Mouse (Mus musculus) forebrain, embryonic 11.5 days (tissue): ENCODE measurements around the gene Gm11492. TPM values are rescaled to one million over a fixed set of nuclear protein-coding genes. Genes with fewer than 3 reads are reported as not detected.

Experiments used
- ATAC-seq: fragments of 200-750 bp; cut with Nextera tagmentation; replicated peaks from 2 replicates; pipeline ENCODE4 v1.8.0; 2017; ENCODE audit warnings: moderate TSS enrichment; ENCODE audit not compliant: low FRiP score
- DNase-seq: peaks from one replicate; pipeline ENCODE4 v3.0.0-alpha.2; 2017; ENCODE audit warnings: low spot score
- H3K27ac ChIP-seq: fragments of 300-500 bp; sonication (generic); 2 replicates; pipeline ENCODE4 v1.5.1; 2014; ENCODE audit warnings: low read depth, low read length
- H3K27me3 ChIP-seq: fragments of 300-500 bp; sonication (generic); 2 replicates; pipeline ENCODE4 v1.6.1; 2014; ENCODE audit warnings: mild to moderate bottlenecking, low read length, mixed read lengths; ENCODE audit not compliant: control insufficient read depth, insufficient read depth
- H3K36me3 ChIP-seq: fragments of 300-500 bp; sonication (generic); 2 replicates; pipeline ENCODE4 v1.6.1; 2014; ENCODE audit warnings: mild to moderate bottlenecking, low read length, moderate library complexity, mixed read lengths; ENCODE audit not compliant: control insufficient read depth, insufficient read depth
- H3K4me1 ChIP-seq: fragments of 300-500 bp; sonication (generic); replicated peaks from 2 replicates; pipeline ENCODE4 v1.6.1; 2014; ENCODE audit warnings: low read length, mixed read lengths; ENCODE audit not compliant: control insufficient read depth, insufficient read depth
- H3K4me2 ChIP-seq: fragments of 300-500 bp; sonication (generic); 2 replicates; pipeline ENCODE4 v1.6.1; 2014; ENCODE audit warnings: low read depth, mild to moderate bottlenecking, low read length, moderate library complexity, mixed read lengths; ENCODE audit not compliant: severe bottlenecking
- H3K4me3 ChIP-seq: fragments of 300-500 bp; sonication (generic); 2 replicates; pipeline ENCODE4 v1.5.1; 2014; ENCODE audit warnings: low read depth, low read length
- H3K9ac ChIP-seq: fragments of 300-500 bp; sonication (generic); 2 replicates; pipeline ENCODE4 v1.6.1; 2014; ENCODE audit warnings: low read length
- H3K9me3 ChIP-seq: fragments of 300-500 bp; sonication (generic); 2 replicates; pipeline ENCODE4 v1.6.1; 2016; ENCODE audit warnings: low read length, mixed read lengths; ENCODE audit not compliant: control insufficient read depth
- WGBS: fragments of 180-500 bp; shearing (Covaris S2); extraction: QIAGEN DNeasy Blood & Tissue Kit; methylation state at CpG from one replicate; pipeline ENCODE4 v1.1.7; 2014; 5-methylcytosine and 5-hydroxymethylcytosine counted together
- polyA plus RNA-seq: library from polyadenylated mRNA; unstranded; fragments of >200 nt; fragmentation: Nextera tagmentation; extraction: Ambion mirVana; gene quantifications from 2 replicates; pipeline ENCODE4 v1.2.1, GENCODE M21; 2014

Gm11492 gene
- polyA plus RNA-seq, 1 experiment from 2014 or later, result not detected

DNA sequence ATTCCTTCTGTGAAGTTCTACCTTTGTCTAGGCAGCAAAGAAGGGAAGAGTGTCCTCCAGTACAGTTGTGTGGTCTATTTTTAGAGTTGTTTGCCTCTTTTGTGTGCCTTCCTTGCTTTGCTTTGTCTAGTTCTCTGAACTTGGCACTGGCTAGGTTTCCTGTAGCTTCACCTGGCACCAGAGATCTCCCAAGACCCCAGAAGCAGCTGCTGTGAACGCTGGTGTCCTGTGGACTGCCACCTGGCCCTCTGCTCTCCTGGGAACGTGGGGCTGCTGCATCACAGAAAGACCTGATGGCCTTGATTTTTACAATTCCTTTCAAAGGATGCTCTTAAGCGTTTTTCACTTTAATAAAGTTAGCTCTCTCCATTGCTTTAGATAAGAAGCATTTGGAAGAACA is 23.5 kb upstream of the Gm11492 start:
- no peak overlapping the region for H3K27ac ChIP-seq
- ATAC-seq (no peak), DNase-seq (no peak)
- H3K4me3 ChIP-seq, result no peak overlapping the region
- H3K9ac ChIP-seq, result no peak overlapping the region
- H3K4me2 ChIP-seq, result no peak overlapping the region
- H3K4me1 ChIP-seq, result no peaks in the 10 kb centered on the region
- no peaks in the 10 kb centered on the region for H3K9me3 ChIP-seq
- 68% methylated on average over 3 of the region's 3 CpGs for WGBS
- no peaks in the 10 kb centered on the region for H3K36me3 ChIP-seq
- no peaks in the 10 kb centered on the region for H3K27me3 ChIP-seq

GRCm38 (mm10) chr11:87553342-87553741 is 13.1 kb upstream of the Gm11492 start:
- no peaks in the 10 kb centered on the region for H3K36me3 ChIP-seq
- no peaks in the 10 kb centered on the region for H3K27me3 ChIP-seq
- no peaks in the 10 kb centered on the region for H3K9me3 ChIP-seq
- DNase-seq (no peak), ATAC-seq (no peak)
- H3K4me2 ChIP-seq, result no peak overlapping the region
- 82% methylated on average over 4 of the region's 4 CpGs for WGBS
- H3K4me1 ChIP-seq, result peaks cover 3% of the 10 kb centered on the region; the same call in 1 of the 2 replicates
- no peak overlapping the region for H3K27ac ChIP-seq
- H3K9ac ChIP-seq, result no peak overlapping the region
- H3K4me3 ChIP-seq, result no peak overlapping the region

DNA sequence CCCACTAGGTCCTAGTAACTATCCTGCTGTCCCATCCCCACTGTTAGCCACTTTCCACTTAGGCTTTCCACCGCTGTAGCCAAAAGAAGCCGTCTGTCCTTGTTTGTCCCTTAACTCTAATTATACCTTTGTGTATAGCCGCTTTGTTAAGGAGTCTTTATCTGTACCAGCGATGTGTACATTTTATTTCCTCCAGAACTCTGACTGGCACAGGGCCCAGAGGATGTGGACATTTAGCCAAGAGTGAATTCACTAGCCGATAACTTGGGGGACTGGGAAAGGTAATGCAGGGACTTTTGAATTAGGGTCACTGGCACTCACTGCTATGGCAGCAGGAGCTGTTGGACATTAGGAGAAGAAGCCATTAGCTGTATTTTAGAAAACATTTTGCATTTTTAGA is 12.1 kb upstream of the Gm11492 start:
- H3K9me3 ChIP-seq, result no peaks in the 10 kb centered on the region
- no peak overlapping the region for H3K9ac ChIP-seq
- WGBS, result 77% methylated on average over 5 of the region's 5 CpGs
- no peak overlapping the region for H3K4me3 ChIP-seq
- DNase-seq (no peak), ATAC-seq (no peak)
- peaks cover 3% of the 10 kb centered on the region; the same call in 1 of the 2 replicates for H3K4me1 ChIP-seq
- H3K4me2 ChIP-seq, result no peak overlapping the region
- no peaks in the 10 kb centered on the region for H3K27me3 ChIP-seq
- H3K36me3 ChIP-seq, result no peaks in the 10 kb centered on the region
- no peak overlapping the region for H3K27ac ChIP-seq

DNA sequence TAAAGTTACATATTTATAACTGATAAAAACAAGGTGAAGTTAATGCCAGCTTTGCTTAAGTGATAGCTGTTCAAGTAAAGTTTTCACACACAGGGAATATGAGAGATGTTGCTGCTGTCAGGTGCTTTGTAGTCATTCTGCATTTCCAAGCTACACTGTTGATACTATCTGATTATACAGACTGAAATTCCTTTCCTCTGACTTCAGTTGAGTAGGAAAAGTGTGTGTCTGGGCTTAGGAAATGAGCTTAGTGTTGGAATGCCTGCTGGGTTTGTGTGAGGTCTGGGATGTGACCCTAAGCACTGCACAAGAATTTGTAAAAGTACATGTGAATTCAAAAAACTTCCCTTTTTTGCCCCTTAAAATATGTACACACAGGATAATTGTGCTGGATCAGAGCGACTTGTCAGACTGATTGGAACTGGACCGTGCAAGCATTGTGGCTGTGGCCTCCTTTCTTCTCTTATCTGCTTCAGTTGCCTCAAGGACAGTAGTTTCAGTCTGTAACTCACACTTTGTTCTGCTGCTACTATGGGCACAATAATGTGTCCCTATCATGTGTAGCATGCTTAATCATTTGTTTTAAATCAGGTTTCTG is 11.2 kb upstream of the Gm11492 start:
- Histone ChIP-seq H3K4me3 (no peak overlapping the region), H3K4me1 (peaks cover 3% of the 10 kb centered on the region; the same call in 1 of the 2 replicates), H3K4me2 (no peak overlapping the region), H3K9ac (no peak overlapping the region), H3K36me3 (no peaks in the 10 kb centered on the region), H3K9me3 (no peaks in the 10 kb centered on the region), H3K27ac (no peak overlapping the region), H3K27me3 (no peaks in the 10 kb centered on the region)
- no peak for ATAC-seq
- no peak for DNase-seq
- 43% methylated on average over 2 of the region's 2 CpGs for WGBS

DNA sequence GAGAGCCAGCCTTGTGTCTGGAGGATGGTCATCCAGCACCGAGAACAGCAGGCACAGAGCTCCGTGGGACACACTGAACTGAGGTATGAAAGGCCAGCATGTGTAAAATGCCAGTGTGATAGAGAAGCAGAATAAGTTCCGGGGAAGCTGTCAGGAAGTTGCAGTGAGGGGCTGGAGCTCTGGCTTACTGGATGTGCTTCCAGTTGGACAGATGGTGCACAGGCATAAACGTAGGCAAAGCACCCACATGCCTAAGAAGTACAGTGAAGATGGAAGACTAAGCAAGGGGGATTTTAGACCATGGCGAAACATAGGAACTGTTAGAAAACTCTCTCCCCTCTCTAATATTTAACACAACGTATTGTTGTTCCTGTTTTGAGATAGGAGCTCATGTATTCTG is 5.2 kb upstream of the Gm11492 start:
- WGBS, result 91% methylated on average over 6 of the region's 6 CpGs
- no peaks in the 10 kb centered on the region for H3K36me3 ChIP-seq
- ATAC-seq (no peak), DNase-seq (no peak)
- H3K27me3 ChIP-seq, result no peaks in the 10 kb centered on the region
- H3K9me3 ChIP-seq, result no peaks in the 10 kb centered on the region
- no peaks in the 10 kb centered on the region for H3K4me1 ChIP-seq
- H3K27ac ChIP-seq, result no peak overlapping the region
- H3K9ac ChIP-seq, result no peak overlapping the region
- no peak overlapping the region for H3K4me2 ChIP-seq
- no peak overlapping the region for H3K4me3 ChIP-seq

DNA sequence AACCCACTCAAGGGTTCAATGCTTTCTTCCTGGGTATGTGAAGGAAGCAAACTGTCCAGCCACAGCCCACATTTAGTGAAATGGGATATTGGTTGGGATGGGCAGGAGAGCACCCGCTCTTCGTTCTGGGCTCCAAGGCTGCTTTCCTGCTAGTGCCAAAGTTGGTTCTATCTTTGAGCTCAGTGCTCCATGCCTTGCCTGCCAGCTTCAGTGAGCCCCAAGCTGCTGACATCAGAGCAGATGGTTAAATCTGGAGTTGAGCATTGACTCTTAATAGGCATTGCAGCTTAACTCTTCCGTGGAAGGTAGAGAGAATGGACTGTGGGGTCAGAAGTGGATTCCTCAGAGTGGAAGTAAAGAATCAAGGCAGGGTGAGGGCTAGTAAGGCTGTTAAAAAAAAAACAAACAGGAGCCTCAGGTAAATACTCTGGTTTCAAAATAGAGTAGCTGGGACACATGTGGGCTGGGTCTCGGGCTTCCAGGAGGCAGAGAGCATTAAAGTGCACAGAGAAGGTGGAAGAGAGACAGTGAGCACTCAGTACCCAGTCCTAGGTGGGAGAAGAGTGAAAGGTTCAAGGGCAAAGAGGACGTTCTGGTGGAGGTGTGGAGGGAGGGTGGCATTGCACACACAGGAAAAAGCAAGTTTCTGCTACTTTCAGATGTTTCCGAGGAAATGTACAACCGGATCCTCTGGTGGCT is 2.0 kb downstream of the Gm11492 start, which contains the start of gene Sept4:
Gene Sept4 (plus strand): TSS at position 649 of the 699 bp plus-strand sequence.
- ATAC-seq, result no peak
- no peaks in the 10 kb centered on the region for H3K4me1 ChIP-seq
- 86% methylated on average over 7 of the region's 7 CpGs for WGBS
- H3K4me3 ChIP-seq, result no peak within 1 kb of the TSS
- no peak for DNase-seq
- no peaks in the 10 kb centered on the region for H3K27me3 ChIP-seq
- H3K4me2 ChIP-seq, result no peak within 1 kb of the TSS
- H3K9ac ChIP-seq, result no peak within 1 kb of the TSS
- no peaks in the 10 kb centered on the region for H3K9me3 ChIP-seq
- no peaks in the 10 kb centered on the region for H3K36me3 ChIP-seq
- H3K27ac ChIP-seq, result no peak within 1 kb of the TSS

DNA sequence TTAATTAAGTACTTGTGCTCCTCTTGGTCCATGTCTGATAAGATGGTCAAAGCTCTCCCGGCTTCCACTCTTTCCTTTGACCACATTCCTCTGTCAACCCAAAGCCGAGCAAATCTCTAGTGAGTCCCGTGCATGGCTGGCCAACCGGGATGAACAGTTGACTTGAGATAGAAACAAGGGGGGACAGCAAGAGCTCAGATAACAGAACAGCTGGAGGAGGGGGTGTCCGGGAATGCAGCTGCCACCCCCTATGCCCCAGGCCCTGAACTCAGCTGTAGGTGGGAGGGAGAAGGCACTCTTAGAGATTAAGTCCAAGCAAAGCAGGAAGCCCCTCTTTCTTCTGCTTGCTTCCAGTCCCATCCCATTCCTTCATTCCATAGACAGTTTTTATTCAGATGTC is 4.3 kb downstream of the Gm11492 start:
- Histone ChIP-seq H3K9ac (no peak overlapping the region), H3K27me3 (no peaks in the 10 kb centered on the region), H3K27ac (no peak overlapping the region), H3K4me3 (no peak overlapping the region), H3K36me3 (no peaks in the 10 kb centered on the region), H3K4me1 (no peaks in the 10 kb centered on the region), H3K9me3 (no peaks in the 10 kb centered on the region), H3K4me2 (no peak overlapping the region)
- DNase-seq, result no peak
- 72% methylated on average over 5 of the region's 5 CpGs for WGBS
- no peak for ATAC-seq

- no peak overlapping the region for H3K9ac ChIP-seq
- H3K4me2 ChIP-seq, result no peak overlapping the region
- no peaks in the 10 kb centered on the region for H3K9me3 ChIP-seq
- H3K4me3 ChIP-seq, result no peak overlapping the region
- no peaks in the 10 kb centered on the region for H3K4me1 ChIP-seq
- no peaks in the 10 kb centered on the region for H3K36me3 ChIP-seq
- DNase-seq (no peak), ATAC-seq (no peak)
- H3K27ac ChIP-seq, result no peak overlapping the region
- WGBS, result 96% methylated on average over 1 of the region's 1 CpGs
- no peaks in the 10 kb centered on the region for H3K27me3 ChIP-seq
Measured at GRCm38 (mm10) chr11:87571361-87571950, 5.0 kb downstream of the Gm11492 start.
